In the genomic region with DNA sequence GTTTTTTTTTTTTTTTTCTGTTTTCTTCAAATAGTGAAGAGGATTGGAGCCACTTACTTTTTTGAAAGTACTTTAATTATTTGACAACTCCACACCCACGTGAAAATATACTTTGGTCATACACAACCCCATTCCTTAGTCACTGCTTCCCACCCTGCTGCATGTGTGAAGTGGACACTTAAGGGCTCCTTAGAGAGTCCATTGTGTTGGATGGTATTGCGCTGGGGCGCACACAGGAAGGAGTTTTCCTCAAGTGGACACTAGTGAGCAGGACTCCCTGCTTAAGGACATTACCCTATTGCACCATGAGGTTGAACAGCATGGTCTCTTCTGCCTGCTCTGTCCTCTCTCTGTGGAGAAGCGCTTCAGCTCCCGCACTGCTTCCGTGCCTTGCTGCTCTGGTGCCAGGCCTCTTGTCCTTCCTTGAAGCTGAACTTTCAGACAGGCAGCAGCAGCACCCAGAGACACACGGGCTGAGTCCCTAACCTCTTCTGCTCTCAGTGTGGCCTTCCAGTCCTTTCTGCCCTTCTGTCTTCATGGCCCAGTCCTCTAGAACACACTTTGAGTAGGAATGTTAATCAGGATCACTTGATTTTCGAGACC, we compare ENCODE assay signal across 30 mouse cellular contexts. TPM values are rescaled to one million over a fixed set of nuclear protein-coding genes. Genes with fewer than 3 reads are reported as not detected.
DNase-seq lines count a peak whose midpoint lies in the region; ATAC-seq and TF ChIP-seq lines count a peak whose summit lies in the region.
"Had no signal": no experiment of that assay in that cellular context is flagged by ENCODE, and none has a peak within 500 bp of the region (broad histone marks: within the 10 kb centered on the region; RNA-seq: fewer than 3 reads in every experiment).

No protein-coding gene starts in this region.

- H3K27me3 ChIP-seq in testis, adult 2 months (ENCODE audit: control insufficient read depth, insufficient read depth, low read length), result no peaks in the 10 kb centered on the region
- H3K27me3 ChIP-seq in lung, postnatal 0 days (replicated peaks; ENCODE audit: insufficient read depth, low read length), result no peaks in the 10 kb centered on the region
- no peaks in the 10 kb centered on the region for H3K27me3 ChIP-seq in stomach, postnatal 0 days (ENCODE audit: control insufficient read depth, insufficient read depth, low read length)
- H3K27me3 ChIP-seq: embryonic facial prominence, embryonic 12.5 days; embryonic facial prominence, embryonic 15.5 days; heart, embryonic 13.5 days; Patski had no signal

- no peaks in the 10 kb centered on the region for H3K4me1 ChIP-seq in testis, adult 2 months (ENCODE audit: control insufficient read depth, insufficient read depth, low read length)
- H3K4me1 ChIP-seq in lung, postnatal 0 days (ENCODE audit: insufficient read depth, low read depth, low read length), result no peaks in the 10 kb centered on the region
- no peaks in the 10 kb centered on the region for H3K4me1 ChIP-seq in stomach, postnatal 0 days (replicated peaks; ENCODE audit: control insufficient read depth, insufficient read depth)
- H3K4me1 ChIP-seq: embryonic facial prominence, embryonic 12.5 days; embryonic facial prominence, embryonic 15.5 days; heart, embryonic 10.5 days; heart, embryonic 13.5 days had no signal

- TF ChIP-seq EP300 in lung, postnatal 0 days (IDR thresholded peaks at IDR 0.05), result no peak
- no peak for TF ChIP-seq EP300 in stomach, postnatal 0 days (optimal IDR thresholded peaks at IDR 0.05)

- no peaks in the 10 kb centered on the region for H3K36me3 ChIP-seq in testis, adult 2 months (ENCODE audit: control insufficient read depth, insufficient read depth, low read length)
- no peaks in the 10 kb centered on the region for H3K36me3 ChIP-seq in lung, postnatal 0 days (ENCODE audit: insufficient read depth, low read length)
- H3K36me3 ChIP-seq in stomach, postnatal 0 days (ENCODE audit: control insufficient read depth, insufficient read depth, low read length), result no peaks in the 10 kb centered on the region
- H3K36me3 ChIP-seq: embryonic facial prominence, embryonic 12.5 days; embryonic facial prominence, embryonic 15.5 days; G1E; heart, embryonic 10.5 days; heart, embryonic 13.5 days had no signal

- no peak for TF ChIP-seq POLR2A in testis, adult 2 months (IDR thresholded peaks at IDR 0.05; ENCODE audit: control insufficient read depth, low read depth, low read length)

- no peak overlapping the region for H3K27ac ChIP-seq in testis, adult 2 months (ENCODE audit: control insufficient read depth, insufficient read depth, low read depth, low read length)
- H3K27ac ChIP-seq in lung, postnatal 0 days (ENCODE audit: low read length), result no peak overlapping the region
- H3K27ac ChIP-seq in stomach, postnatal 0 days (replicated peaks), result no peak overlapping the region
- H3K27ac ChIP-seq: embryonic facial prominence, embryonic 12.5 days; embryonic facial prominence, embryonic 15.5 days; gastrocnemius, adult 2 months; heart, adult 2 months; heart, embryonic 10.5 days; heart, embryonic 13.5 days; hindbrain, embryonic 14.5 days had no signal

- peak; percentile 26 to 51 for DNase-seq in lung, adult 18-20 months
- no peak for DNase-seq in lung, postnatal 10 days
- DNase-seq in testis, postnatal 14 days (ENCODE audit: low spot score), result no peak
- DNase-seq in lung, postnatal 0 days (ENCODE audit: low spot score), result peak; percentile 70
- no peak for DNase-seq in stomach, postnatal 0 days (ENCODE audit: low spot score)
- no peak for DNase-seq in right cerebral cortex, postnatal 14 days
- DNase-seq: adrenal gland, postnatal 10 days; adrenal gland, postnatal 36 days; B cell, adult 2 months; cerebellum, adult 18-20 months; cerebellum, adult 9-10 months; cerebellum, postnatal 14 days; forebrain, postnatal 0 days; gastrocnemius, adult 2 months; gastrocnemius, postnatal 14 days; heart, adult 2 months; heart, postnatal 14 days; heart, postnatal 4 days had no signal

- peak overlapping the region; percentile 58 for H3K4me3 ChIP-seq in testis, adult 2 months (ENCODE audit: control insufficient read depth, low read depth, low read length)
- H3K4me3 ChIP-seq in lung, postnatal 0 days (ENCODE audit: low read depth, low read length), result no peak overlapping the region
- no peak overlapping the region for H3K4me3 ChIP-seq in stomach, postnatal 0 days (ENCODE audit: low read depth, low read length)
- H3K4me3 ChIP-seq: embryonic facial prominence, embryonic 12.5 days; embryonic facial prominence, embryonic 15.5 days; gastrocnemius, adult 2 months; heart, adult 2 months; heart, embryonic 10.5 days; heart, embryonic 13.5 days had no signal

- no peaks in the 10 kb centered on the region for H3K9me3 ChIP-seq in lung, postnatal 0 days (ENCODE audit: low read length)
- no peaks in the 10 kb centered on the region for H3K9me3 ChIP-seq in stomach, postnatal 0 days (ENCODE audit: control insufficient read depth, low read length)
- H3K9me3 ChIP-seq: embryonic facial prominence, embryonic 12.5 days; embryonic facial prominence, embryonic 15.5 days; G1E; heart, embryonic 10.5 days; heart, embryonic 13.5 days had no signal

- H3K4me2 ChIP-seq in lung, postnatal 0 days (replicated peaks; ENCODE audit: low read depth, low read length), result no peak overlapping the region
- H3K4me2 ChIP-seq in stomach, postnatal 0 days (replicated peaks; ENCODE audit: low read depth), result no peak overlapping the region
- H3K4me2 ChIP-seq: embryonic facial prominence, embryonic 12.5 days; embryonic facial prominence, embryonic 15.5 days; heart, embryonic 13.5 days; hindbrain, embryonic 14.5 days had no signal

- H3K9ac ChIP-seq in lung, postnatal 0 days (replicated peaks; ENCODE audit: low read depth), result no peak overlapping the region
- no peak overlapping the region for H3K9ac ChIP-seq in stomach, postnatal 0 days (ENCODE audit: low read length)
- H3K9ac ChIP-seq: embryonic facial prominence, embryonic 12.5 days; embryonic facial prominence, embryonic 15.5 days; forebrain, postnatal 0 days; heart, embryonic 13.5 days; hindbrain, embryonic 14.5 days had no signal

- 54% methylated on average over 8 of the region's 8 CpGs for WGBS in lung, postnatal 0 days
- 80% methylated on average over 8 of the region's 8 CpGs for whole genome bisulfite sequencing in stomach, postnatal 0 days

- ATAC-seq in lung, postnatal 0 days, result peak; percentile 93
- no peak; the same call in 1 of the 2 replicates for ATAC-seq in stomach, postnatal 0 days (ENCODE audit: low FRiP score, low TSS enrichment)
- ATAC-seq: forebrain, embryonic 14.5 days; forebrain, postnatal 0 days; Patski had no signal

- TF ChIP-seq CTCF in testis, adult 2 months (IDR thresholded peaks at IDR 0.05; ENCODE audit: control insufficient read depth, insufficient read depth, insufficient replicate concordance, low read depth, low read length), result no peak
- no peak for TF ChIP-seq CTCF in lung, postnatal 0 days (IDR thresholded peaks at IDR 0.05)
- no peak for TF ChIP-seq CTCF in stomach, postnatal 0 days (IDR thresholded peaks at IDR 0.05; ENCODE audit: low read depth)

RNA-seq across cellular contexts. Expression of gene Ceacam1, which starts 5.8 kb away (rescaled TPM):
- 0.63 and 0.75 TPM in 2 replicates for polyA plus RNA-seq in testis, adult 2 months (2012; rRNA removed)
- 21.7 and 23.5 TPM in 2 replicates for polyA plus RNA-seq in lung, postnatal 0 days (2015; fragmentation: Nextera tagmentation; extraction: Ambion mirVana)
- polyA plus RNA-seq in stomach, postnatal 0 days (2015; fragmentation: Nextera tagmentation; extraction: Ambion mirVana), result 16.7 and 25.7 TPM in 2 replicates
- polyA plus RNA-seq: G1E had no signal

RNA-seq across cellular contexts. Expression of gene Ceacam2, which starts 56.4 kb away (rescaled TPM):
- polyA plus RNA-seq in testis, adult 2 months (2012; rRNA removed), result 32.3 and 35.1 TPM in 2 replicates
- polyA plus RNA-seq in lung, postnatal 0 days (2015; fragmentation: Nextera tagmentation; extraction: Ambion mirVana), result not detected in 2 replicates
- polyA plus RNA-seq in stomach, postnatal 0 days (2015; fragmentation: Nextera tagmentation; extraction: Ambion mirVana), result 0.07 TPM in 1 of 2 replicates, not detected in the other
- polyA plus RNA-seq: embryonic facial prominence, embryonic 12.5 days; embryonic facial prominence, embryonic 15.5 days; forebrain, embryonic 11.5 days; forebrain, embryonic 14.5 days; forebrain, postnatal 0 days; G1E; heart, embryonic 10.5 days; heart, embryonic 16.5 days; hindbrain, embryonic 11.5 days had no signal

Comparison
In these comparisons a context has a peak if more than half of its experiments do, and no peak if none do; other contexts are left out.
1. DNase-seq: peak in lung, adult 18-20 months (2 of 2) and lung, postnatal 0 days (single experiment); none in lung, postnatal 10 days (single experiment), testis, postnatal 14 days (single experiment), stomach, postnatal 0 days (single experiment) and right cerebral cortex, postnatal 14 days (single experiment).
2. RNA of gene Ceacam1, which starts 5.8 kb away (polyA plus RNA-seq): 21.7 to 23.5 TPM in lung, postnatal 0 days and 16.7 to 25.7 TPM in stomach, postnatal 0 days; 0.63 to 0.75 TPM in testis, adult 2 months; every median in the first group is over 10 times any median in the second.
3. RNA of gene Ceacam2, which starts 56.4 kb away (polyA plus RNA-seq): 32.3 to 35.1 TPM in testis, adult 2 months; 0.07 TPM in stomach, postnatal 0 days and not detected in lung, postnatal 0 days; every median in the first group is over 10 times any median in the second.